Mouse (Mus musculus) cerebellum, adult 2 months (tissue): ENCODE measurements at regions not wholly inside any gene's neighbourhood (a gene's known extent, or its start where the extent isn't known, plus 50 kb on each side); places are given as distances from the start of the nearest gene placed in this dataset.

ENCODE experiments used
- DNase-seq, 2 experiments: peaks; one replicate each; pipeline ENCODE4 v3.0.0; 2021
- H3K27ac ChIP-seq: fragments of 200-500 bp; 2 replicates; pipeline ENCODE4 v1.5.1; 2012; ENCODE audit warnings: low read length, control low read depth, inconsistent platforms; ENCODE audit not compliant: insufficient read depth
- H3K27me3 ChIP-seq: fragments of 200-500 bp; 2 replicates; pipeline ENCODE4 v1.6.1; 2012; ENCODE audit warnings: inconsistent platforms, mild to moderate bottlenecking, low read length, moderate library complexity; ENCODE audit not compliant: control insufficient read depth, insufficient read depth
- H3K4me1 ChIP-seq: fragments of 200-500 bp; 2 replicates; pipeline ENCODE4 v1.6.1; 2011; ENCODE audit warnings: low read length; ENCODE audit not compliant: control insufficient read depth, insufficient read depth
- H3K4me3 ChIP-seq: fragments of 200-500 bp; replicated peaks from 2 replicates; pipeline ENCODE3; 2011; ENCODE audit warnings: mild to moderate bottlenecking, low read depth, low read length, control low read depth; ENCODE audit not compliant: insufficient read depth
- CTCF ChIP-seq: fragments of 200-500 bp; IDR thresholded peaks from 2 replicates; pipeline ENCODE4 v1.5.1; 2011; ENCODE audit warnings: low read depth, mild to moderate bottlenecking, control low read depth, low read length, moderate library complexity, borderline replicate concordance; ENCODE audit not compliant: insufficient read depth
- POLR2A ChIP-seq: fragments of 200-500 bp; IDR thresholded peaks from 2 replicates; pipeline ENCODE4 v1.6.1; 2011; ENCODE audit warnings: low read length, control low read depth, borderline replicate concordance; ENCODE audit not compliant: insufficient read depth
- WGBS: fragments of 180-500 bp; shearing (Covaris S2); methylation state at CpG from one replicate; pipeline ENCODE4 v1.1.7; 2018; 5-methylcytosine and 5-hydroxymethylcytosine counted together

GRCm38 (mm10) chr4:27529565-27529964 lies 1182.9 kb upstream of the Manea start:
- Histone ChIP-seq H3K4me3 (no peak overlapping the region), H3K27me3 (no peaks in the 10 kb centered on the region), H3K4me1 (no peaks in the 10 kb centered on the region), H3K27ac (no peak overlapping the region)
- WGBS = 81% methylated on average over 4 of the region's 4 CpGs
- TF ChIP-seq CTCF (no peak), POLR2A (no peak)
- no peak for DNase-seq

GRCm38 (mm10) chr4:27520295-27520694 lies 1173.6 kb upstream of the Manea start:
- no peak for TF ChIP-seq CTCF
- no peak for TF ChIP-seq POLR2A
- Histone ChIP-seq H3K4me1 (no peaks in the 10 kb centered on the region), H3K27me3 (no peaks in the 10 kb centered on the region), H3K27ac (no peak overlapping the region), H3K4me3 (no peak overlapping the region)
- DNase-seq = no peak
- 81% methylated on average over 4 of the region's 4 CpGs for WGBS

- no peak overlapping the region for H3K4me3 ChIP-seq
- H3K27ac ChIP-seq = no peak overlapping the region
- TF ChIP-seq CTCF (no peak), POLR2A (no peak)
- WGBS = 57% methylated on average over 14 of the region's 14 CpGs
- DNase-seq = no peak
- no peaks in the 10 kb centered on the region for H3K27me3 ChIP-seq
- 0 out of 2 replicates have a peak, but pooled peaks cover 4% of the 10 kb centered on the region for H3K4me1 ChIP-seq
Measured at GRCm38 (mm10) chr4:27504829-27505804, 1158.4 kb upstream of the Manea start.

GRCm38 (mm10) chr4:27497926-27498325 lies 1151.2 kb upstream of the Manea start:
- Histone ChIP-seq H3K4me1 (peaks cover 6% of the 10 kb centered on the region; the same call in 1 of the 2 replicates), H3K27ac (no peak overlapping the region), H3K27me3 (no peaks in the 10 kb centered on the region), H3K4me3 (no peak overlapping the region)
- 13% methylated on average over 1 of the region's 1 CpGs for WGBS
- TF ChIP-seq CTCF = no peak
- TF ChIP-seq POLR2A = no peak
- peak; percentile 45 to 90 for DNase-seq

GRCm38 (mm10) chr4:27497274-27497673 lies 1150.6 kb upstream of the Manea start:
- TF ChIP-seq CTCF = no peak
- TF ChIP-seq POLR2A = no peak
- H3K27ac ChIP-seq = no peak overlapping the region; the same call in 1 of the 2 replicates
- peak in 1 of 2 experiments; percentile 37 for DNase-seq
- 21% methylated on average over 1 of the region's 1 CpGs for WGBS
- no peak overlapping the region for H3K4me3 ChIP-seq
- no peaks in the 10 kb centered on the region for H3K27me3 ChIP-seq
- peaks cover 6% of the 10 kb centered on the region; the same call in 1 of the 2 replicates for H3K4me1 ChIP-seq

- TF ChIP-seq CTCF (no peak), POLR2A (no peak)
- Histone ChIP-seq H3K27ac (no peak overlapping the region), H3K4me1 (peaks cover 4% of the 10 kb centered on the region; the same call in 1 of the 2 replicates), H3K27me3 (no peaks in the 10 kb centered on the region), H3K4me3 (no peak overlapping the region)
- peak in 1 of 2 experiments; percentile 84 for DNase-seq
- WGBS = 14% methylated on average over 2 of the region's 2 CpGs
Measured at GRCm38 (mm10) chr4:27491312-27491711, 1144.6 kb upstream of the Manea start.

GRCm38 (mm10) chr4:27449901-27450300 lies 1103.2 kb upstream of the Manea start:
- DNase-seq = no peak
- no peak for TF ChIP-seq CTCF
- no peak overlapping the region for H3K27ac ChIP-seq
- no peak overlapping the region for H3K4me3 ChIP-seq
- H3K27me3 ChIP-seq = no peaks in the 10 kb centered on the region
- WGBS = 90% methylated on average over 4 of the region's 4 CpGs
- no peaks in the 10 kb centered on the region; the same call in 1 of the 2 replicates for H3K4me1 ChIP-seq

GRCm38 (mm10) chr4:27446310-27446709 lies 1099.6 kb upstream of the Manea start:
- TF ChIP-seq CTCF = no peak
- TF ChIP-seq POLR2A = no peak

More at GRCm38 (mm10) chr4:27446310-27446709, 1099.6 kb upstream of the Manea start:
- WGBS = 11% methylated on average over 2 of the region's 2 CpGs
- Histone ChIP-seq H3K27me3 (no peaks in the 10 kb centered on the region), H3K4me3 (no peak overlapping the region), H3K27ac (no peak overlapping the region), H3K4me1 (no peaks in the 10 kb centered on the region; the same call in 1 of the 2 replicates)
- DNase-seq = peak in 1 of 2 experiments; percentile 58
